Mouse (Mus musculus): ENCODE measurements around the gene Taar3. TPM values are rescaled to one million over a fixed set of nuclear protein-coding genes. Genes with fewer than 3 reads are reported as not detected.

Gene Taar3
- polyA plus RNA-seq (2015; fragmentation: Nextera tagmentation; extraction: Ambion mirVana) = not detected in 2 replicates

GRCm38 (mm10) chr10:23949508-23950005, at the start of gene Taar3:
Taar3 (plus strand) TSS chr10:23949558.
- no peak within 1 kb of the TSS for H3K27ac ChIP-seq
- no peaks in the 10 kb centered on the region for H3K27me3 ChIP-seq (replicated peaks)
- H3K4me1 ChIP-seq = no peaks in the 10 kb centered on the region
- no peak within 1 kb of the TSS for H3K4me3 ChIP-seq
- no peaks in the 10 kb centered on the region for H3K9me3 ChIP-seq
- no peak for ATAC-seq (replicated peaks)
- H3K4me2 ChIP-seq = no peak within 1 kb of the TSS
- no peaks in the 10 kb centered on the region for H3K36me3 ChIP-seq (replicated peaks)
- 82% methylated on average over 16 of the region's 16 CpGs for WGBS
- no peak within 1 kb of the TSS for H3K9ac ChIP-seq

DNA sequence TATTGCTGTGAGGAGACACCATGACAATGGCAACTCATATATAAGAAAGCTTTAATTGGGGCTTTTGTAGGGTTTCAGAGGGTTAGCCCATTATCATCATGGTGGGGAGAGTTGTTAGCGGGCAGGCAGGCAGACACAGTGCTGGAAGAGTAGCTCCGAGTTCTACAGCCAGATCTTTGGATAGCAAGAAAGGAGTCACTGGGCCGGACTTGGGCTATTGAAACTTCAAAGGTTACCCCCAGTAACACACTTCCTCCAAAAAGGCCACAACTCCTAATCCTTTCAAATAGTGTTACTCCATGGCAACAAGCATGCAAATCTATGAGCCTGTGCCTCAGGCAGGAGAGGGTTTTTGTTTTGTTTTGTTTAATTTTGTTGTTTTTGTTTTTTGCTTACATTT, 48.2 kb upstream of the Taar3 start:
- no peaks in the 10 kb centered on the region for H3K27me3 ChIP-seq (replicated peaks)
- ATAC-seq (replicated peaks) = no peak
- H3K4me3 ChIP-seq = no peak overlapping the region
- 16% methylated on average over 3 of the region's 3 CpGs for WGBS
- H3K9me3 ChIP-seq = no peaks in the 10 kb centered on the region
- no peak overlapping the region for H3K4me2 ChIP-seq
- H3K27ac ChIP-seq = no peak overlapping the region
- no peaks in the 10 kb centered on the region for H3K4me1 ChIP-seq
- no peaks in the 10 kb centered on the region for H3K36me3 ChIP-seq (replicated peaks)
- no peak overlapping the region for H3K9ac ChIP-seq

GRCm38 (mm10) chr10:23905661-23906060, 43.7 kb upstream of the Taar3 start:
- no peak overlapping the region for H3K4me2 ChIP-seq
- no peaks in the 10 kb centered on the region for H3K9me3 ChIP-seq
- WGBS = 90% methylated on average over 1 of the region's 1 CpGs
- no peaks in the 10 kb centered on the region for H3K4me1 ChIP-seq
- H3K4me3 ChIP-seq = no peak overlapping the region
- H3K27ac ChIP-seq = no peak overlapping the region
- H3K9ac ChIP-seq = no peak overlapping the region
- ATAC-seq (replicated peaks) = no peak
- H3K27me3 ChIP-seq (replicated peaks) = no peaks in the 10 kb centered on the region
- H3K36me3 ChIP-seq (replicated peaks) = no peaks in the 10 kb centered on the region

DNA sequence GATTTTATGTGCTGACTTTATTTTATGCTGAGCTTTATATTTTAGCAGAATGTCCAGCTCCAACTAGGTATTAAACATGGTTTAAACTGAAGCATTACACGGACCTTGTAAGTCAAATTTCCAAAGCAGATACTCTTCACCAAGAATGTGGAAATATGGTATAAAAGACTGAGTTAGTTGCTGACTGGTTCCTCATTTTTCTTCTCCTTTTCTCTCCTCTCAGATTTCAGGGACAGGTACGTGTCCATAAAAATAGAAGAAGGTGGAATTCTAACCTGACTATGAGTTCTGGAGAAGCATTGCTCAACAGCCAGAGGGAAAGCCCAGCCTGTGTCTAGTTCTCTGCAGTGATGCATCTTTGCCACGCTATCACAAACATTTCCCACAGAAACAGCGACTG, 29.3 kb upstream of the Taar3 start, which contains the start of gene Taar1:
TSS of gene Taar1 (plus strand) at position 301 of the 400 bp plus-strand sequence.
- H3K27me3 ChIP-seq (replicated peaks) = no peaks in the 10 kb centered on the region
- H3K9ac ChIP-seq = no peak within 1 kb of the TSS
- no peaks in the 10 kb centered on the region for H3K9me3 ChIP-seq
- whole genome bisulfite sequencing = 89% methylated on average over 4 of the region's 4 CpGs
- no peak for ATAC-seq (replicated peaks)
- H3K4me3 ChIP-seq = no peak within 1 kb of the TSS
- no peaks in the 10 kb centered on the region for H3K36me3 ChIP-seq (replicated peaks)
- no peak within 1 kb of the TSS for H3K27ac ChIP-seq
- H3K4me1 ChIP-seq = no peaks in the 10 kb centered on the region
- no peak within 1 kb of the TSS for H3K4me2 ChIP-seq

DNA sequence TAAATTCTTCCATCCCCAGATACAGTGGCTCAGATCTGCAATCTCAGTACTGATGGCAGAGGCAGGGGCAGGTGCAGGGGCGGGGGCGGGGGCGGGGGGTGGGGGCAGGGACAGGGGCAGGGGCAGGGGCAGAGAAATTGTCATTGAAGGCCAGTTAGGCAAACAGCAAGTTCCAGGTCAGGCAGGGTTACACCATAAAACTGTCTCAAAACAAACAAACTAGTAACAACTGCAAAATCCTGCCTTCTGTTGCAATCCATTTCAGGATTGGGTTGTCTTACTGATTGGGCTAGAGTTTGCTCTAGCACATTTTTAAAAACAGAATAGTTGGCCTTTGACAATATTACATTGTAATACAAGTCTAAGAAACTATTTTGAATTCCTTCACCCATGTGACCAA, 26.9 kb upstream of the Taar3 start:
- Histone ChIP-seq H3K4me3 (no peak overlapping the region), H3K4me1 (no peaks in the 10 kb centered on the region), H3K36me3 (replicated peaks) (no peaks in the 10 kb centered on the region), H3K27ac (no peak overlapping the region), H3K9ac (no peak overlapping the region), H3K4me2 (no peak overlapping the region), H3K27me3 (replicated peaks) (no peaks in the 10 kb centered on the region), H3K9me3 (no peaks in the 10 kb centered on the region)
- WGBS = 76% methylated on average over 3 of the region's 3 CpGs
- no peak for ATAC-seq (replicated peaks)

GRCm38 (mm10) chr10:23923941-23924340, 25.4 kb upstream of the Taar3 start:
- no peaks in the 10 kb centered on the region for H3K36me3 ChIP-seq (replicated peaks)
- no peak for ATAC-seq (replicated peaks)
- H3K4me1 ChIP-seq = no peaks in the 10 kb centered on the region
- 84% methylated on average over 2 of the region's 2 CpGs for WGBS
- H3K9ac ChIP-seq = no peak overlapping the region
- H3K9me3 ChIP-seq = no peaks in the 10 kb centered on the region
- H3K4me2 ChIP-seq = no peak overlapping the region
- no peaks in the 10 kb centered on the region for H3K27me3 ChIP-seq (replicated peaks)
- H3K27ac ChIP-seq = no peak overlapping the region
- H3K4me3 ChIP-seq = no peak overlapping the region

DNA sequence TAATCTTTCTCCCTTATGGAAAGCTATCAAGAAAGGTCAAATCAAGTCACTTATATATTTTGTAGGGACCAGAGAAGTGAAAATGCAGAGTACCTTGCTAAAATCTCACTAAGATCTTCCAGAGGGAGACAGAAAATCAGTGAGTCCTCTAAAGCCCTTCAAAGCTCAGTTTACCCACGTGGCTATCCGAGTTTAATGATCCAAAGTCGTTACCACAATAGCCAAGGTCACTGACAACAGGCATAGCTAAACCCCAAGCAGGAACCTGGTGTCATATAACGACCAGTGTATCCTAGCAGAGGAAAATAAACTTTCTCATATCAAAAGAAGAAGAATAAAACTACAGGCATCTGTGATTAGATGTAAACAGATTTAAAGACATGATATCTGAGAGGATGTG, 11.7 kb upstream of the Taar3 start:
- no peak overlapping the region for H3K4me2 ChIP-seq
- WGBS = 49% methylated on average over 4 of the region's 4 CpGs
- no peak overlapping the region for H3K9ac ChIP-seq
- no peaks in the 10 kb centered on the region for H3K36me3 ChIP-seq (replicated peaks)
- H3K27me3 ChIP-seq (replicated peaks) = no peaks in the 10 kb centered on the region
- H3K4me1 ChIP-seq = peaks cover 2% of the 10 kb centered on the region; the same call in 1 of the 2 replicates
- ATAC-seq (replicated peaks) = no peak
- no peak overlapping the region for H3K4me3 ChIP-seq
- H3K27ac ChIP-seq = no peak overlapping the region
- H3K9me3 ChIP-seq = no peaks in the 10 kb centered on the region

GRCm38 (mm10) chr10:23938312-23938711, 11.0 kb upstream of the Taar3 start, which contains the start of gene Taar2:
Taar2 (plus strand) TSS chr10:23938572.
- peak; percentile 75; the same call in 1 of the 2 replicates for ATAC-seq (replicated peaks)
- Histone ChIP-seq H3K4me1 (peaks cover 2% of the 10 kb centered on the region; the same call in 1 of the 2 replicates), H3K9ac (no peak within 1 kb of the TSS), H3K27ac (no peak within 1 kb of the TSS), H3K9me3 (no peaks in the 10 kb centered on the region), H3K36me3 (replicated peaks) (no peaks in the 10 kb centered on the region), H3K4me2 (peak within 1 kb of the TSS; percentile 18; the same call in 1 of the 2 replicates), H3K27me3 (replicated peaks) (no peaks in the 10 kb centered on the region), H3K4me3 (no peak within 1 kb of the TSS)
- WGBS = 39% methylated on average over 6 of the region's 6 CpGs

- 81% methylated on average over 5 of the region's 5 CpGs for WGBS
- peaks cover 2% of the 10 kb centered on the region; the same call in 1 of the 2 replicates for H3K4me1 ChIP-seq
- H3K9me3 ChIP-seq = no peaks in the 10 kb centered on the region
- no peak overlapping the region for H3K4me3 ChIP-seq
- H3K9ac ChIP-seq = no peak overlapping the region
- H3K27ac ChIP-seq = no peak overlapping the region
- no peaks in the 10 kb centered on the region for H3K36me3 ChIP-seq (replicated peaks)
- H3K4me2 ChIP-seq = no peak overlapping the region
- no peaks in the 10 kb centered on the region for H3K27me3 ChIP-seq (replicated peaks)
- no peak for ATAC-seq (replicated peaks)
Observed at GRCm38 (mm10) chr10:23942465-23942864, 6.9 kb upstream of the Taar3 start.

DNA sequence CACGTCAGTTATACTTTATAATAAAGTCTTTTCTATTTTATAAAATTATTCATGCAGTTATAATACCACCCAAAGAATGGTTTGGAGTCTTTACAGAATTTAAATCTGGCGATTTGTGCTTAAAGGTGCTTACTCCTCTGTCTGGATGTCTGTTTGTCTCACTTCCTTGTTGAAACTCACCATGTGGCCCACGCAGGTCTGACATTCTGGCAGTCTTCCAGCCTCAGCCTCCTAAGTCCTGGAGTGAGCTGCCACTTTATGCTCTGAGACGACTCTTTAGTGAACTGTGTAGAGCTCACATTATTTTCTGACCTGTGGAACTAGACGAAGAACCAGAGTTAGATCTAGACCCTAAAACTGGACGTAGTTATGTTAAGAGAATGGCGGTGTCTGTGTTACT, 1.3 kb upstream of the Taar3 start:
- Histone ChIP-seq H3K27me3 (replicated peaks) (no peaks in the 10 kb centered on the region), H3K9me3 (no peaks in the 10 kb centered on the region), H3K9ac (no peak overlapping the region), H3K4me3 (no peak overlapping the region), H3K4me1 (no peaks in the 10 kb centered on the region), H3K27ac (no peak overlapping the region), H3K4me2 (no peak overlapping the region), H3K36me3 (replicated peaks) (no peaks in the 10 kb centered on the region)
- WGBS = 61% methylated on average over 7 of the region's 7 CpGs
- no peak for ATAC-seq (replicated peaks)

DNA sequence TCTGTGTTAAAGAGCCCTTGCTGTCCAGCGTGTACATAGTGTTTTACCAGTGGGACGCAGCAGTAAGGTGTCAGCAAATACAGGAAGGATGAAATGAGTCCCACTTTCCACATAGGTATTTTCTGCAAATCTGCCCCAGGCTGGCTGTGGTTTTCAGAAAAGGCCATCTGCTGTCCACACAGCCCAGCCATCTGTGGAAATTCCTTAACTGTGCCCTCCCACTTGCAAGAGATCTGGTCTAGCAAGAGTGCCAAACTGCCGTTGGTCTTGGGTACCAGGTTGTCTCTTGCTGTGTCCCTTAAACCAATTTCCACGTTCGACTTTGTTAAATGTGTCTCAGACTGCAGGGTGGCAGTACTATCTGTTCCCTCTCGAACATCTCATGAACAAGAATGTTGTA, 2.4 kb downstream of the Taar3 start:
- Histone ChIP-seq H3K27ac (no peak overlapping the region), H3K4me2 (no peak overlapping the region), H3K9me3 (no peaks in the 10 kb centered on the region), H3K9ac (no peak overlapping the region), H3K27me3 (replicated peaks) (no peaks in the 10 kb centered on the region), H3K36me3 (replicated peaks) (no peaks in the 10 kb centered on the region), H3K4me3 (no peak overlapping the region), H3K4me1 (no peaks in the 10 kb centered on the region)
- no peak for ATAC-seq (replicated peaks)
- WGBS = 89% methylated on average over 6 of the region's 6 CpGs

DNA sequence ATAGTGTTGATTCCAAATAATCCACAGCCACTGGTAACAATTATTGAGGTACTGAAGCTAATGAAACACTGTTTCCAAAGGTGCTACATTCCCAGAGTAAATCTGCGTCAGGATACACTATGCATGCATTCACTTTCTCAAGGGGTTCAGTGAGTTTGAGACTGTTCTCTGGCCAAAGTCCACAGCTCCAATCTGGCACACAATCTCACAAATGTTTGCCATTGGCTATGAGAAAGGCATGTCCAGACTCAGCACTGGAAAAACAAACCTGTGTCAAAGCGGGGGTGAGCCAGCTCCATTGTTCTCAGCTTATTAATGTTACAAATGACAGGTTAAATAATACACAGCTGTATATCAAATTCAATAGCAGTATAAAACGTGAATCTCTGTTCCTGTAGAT, 9.7 kb downstream of the Taar3 start:
- H3K36me3 ChIP-seq (replicated peaks) = no peaks in the 10 kb centered on the region
- no peak overlapping the region for H3K27ac ChIP-seq
- no peak for ATAC-seq (replicated peaks)
- no peak overlapping the region for H3K9ac ChIP-seq
- no peaks in the 10 kb centered on the region for H3K4me1 ChIP-seq
- no peak overlapping the region for H3K4me2 ChIP-seq
- H3K27me3 ChIP-seq (replicated peaks) = no peaks in the 10 kb centered on the region
- no peak overlapping the region for H3K4me3 ChIP-seq
- no peaks in the 10 kb centered on the region for H3K9me3 ChIP-seq
- 71% methylated on average over 3 of the region's 3 CpGs for WGBS

- 96% methylated on average over 13 of the region's 13 CpGs for WGBS
- Histone ChIP-seq H3K9me3 (no peaks in the 10 kb centered on the region), H3K27ac (no peak within 1 kb of the TSS), H3K36me3 (replicated peaks) (no peaks in the 10 kb centered on the region), H3K4me3 (no peak within 1 kb of the TSS), H3K4me1 (no peaks in the 10 kb centered on the region), H3K4me2 (no peak within 1 kb of the TSS), H3K27me3 (replicated peaks) (no peaks in the 10 kb centered on the region), H3K9ac (no peak within 1 kb of the TSS)
- ATAC-seq (replicated peaks) = no peak
Observed at GRCm38 (mm10) chr10:23960444-23960915, 11.1 kb downstream of the Taar3 start, which contains the start of gene Taar4. Taar4 (plus strand) TSS chr10:23960494.
